Comparison of ENCODE assay signal across 9 mouse cellular contexts in genomic region chr9:44836439-44836838, GRCm38 (mm10). TPM values are rescaled to one million over a fixed set of nuclear protein-coding genes. Genes with fewer than 3 reads are reported as not detected.
A peak's percentile ranks its signal among the peaks of the same experiment; 100 is the strongest.
DNase-seq lines count a peak whose midpoint lies in the region; ATAC-seq and TF ChIP-seq lines count a peak whose summit lies in the region.
"Had no signal": no experiment of that assay in that cellular context is flagged by ENCODE, and none has a peak within 500 bp of the region (broad histone marks: within the 10 kb centered on the region; RNA-seq: fewer than 3 reads in every experiment).

No protein-coding gene starts in this region.

- 42% methylated on average over 7 of the region's 7 CpGs for WGBS in small intestine, adult 2 months

- DNase-seq in A20 (ENCODE audit: low read depth, low spot score) (peak; percentile 81), ES-CJ7 (ENCODE audit: low read depth, low spot score) (peak; percentile 79)
- DNase-seq in cerebellum, adult 11-12 months, result peak; percentile 55
- DNase-seq in gastrocnemius, adult 18-20 months (ENCODE audit: low spot score), result peak; percentile 81
- DNase-seq in layer of hippocampus, adult 18-20 months (ENCODE audit: low spot score in 2 of 2), result peak; percentile 52 to 80
- DNase-seq in lung, postnatal 10 days, result peak; percentile 85

- H3K4me1 ChIP-seq in small intestine, adult 2 months (ENCODE audit: control insufficient read depth, insufficient read depth, insufficient read length, low read length), result no peaks in the 10 kb centered on the region
- H3K4me1 ChIP-seq: limb, embryonic 13.5 days had no signal

- no peaks in the 10 kb centered on the region for H3K27me3 ChIP-seq in small intestine, adult 2 months (ENCODE audit: control insufficient read depth, insufficient read depth, low read length)
- H3K27me3 ChIP-seq: limb, embryonic 13.5 days had no signal

- peaks cover 57% of the 10 kb centered on the region for H3K36me3 ChIP-seq in small intestine, adult 2 months (ENCODE audit: control insufficient read depth, insufficient read depth, low read length)

- TF ChIP-seq CTCF in small intestine, adult 2 months (IDR thresholded peaks at IDR 0.05; ENCODE audit: extremely low read depth, insufficient read length, insufficient replicate concordance, low read depth, low read length), result peak; percentile 72; the same call in 1 of the 2 replicates

- TF ChIP-seq POLR2A in small intestine, adult 2 months (IDR thresholded peaks at IDR 0.05; ENCODE audit: low read depth, low read length), result no peak

- no peak overlapping the region for H3K4me3 ChIP-seq in small intestine, adult 2 months (ENCODE audit: low read depth, low read length)
- H3K4me3 ChIP-seq: limb, embryonic 13.5 days had no signal

- ATAC-seq in activated CD4-positive, CD25-positive, alpha-beta regulatory T cell, adult 4 months, result no peak

- H3K27ac ChIP-seq in small intestine, adult 2 months (ENCODE audit: insufficient read depth, low read depth, low read length), result no peak overlapping the region
- H3K27ac ChIP-seq: limb, embryonic 13.5 days had no signal

RNA-seq across cellular contexts. Expression of gene Ttc36, which starts 33.6 kb away (rescaled TPM):
- total RNA-seq in gastrocnemius, adult 18-20 months (2021), result under 1 TPM in 1 of 2 experiments, not detected in 1; 0.80 TPM
- total RNA-seq in layer of hippocampus, adult 18-20 months (2021), result 1 to 10 TPM in 1 of 2 experiments, not detected in 1; 1.2 TPM
- polyA plus RNA-seq in small intestine, adult 2 months (2012; rRNA removed), result 2.1 and 9.4 TPM in 2 replicates
- polyA plus RNA-seq in activated CD4-positive, CD25-positive, alpha-beta regulatory T cell, adult 4 months (2017; shearing (Covaris generic)), result under 1 TPM in 1 of 2 experiments, not detected in 1; 0.77 TPM
- polyA plus RNA-seq: limb, embryonic 13.5 days had no signal

RNA-seq across cellular contexts. Expression of gene Tmem25, which starts 37.3 kb away (rescaled TPM):
- total RNA-seq in gastrocnemius, adult 18-20 months (2021), result 1 to 10 TPM; 4.2 to 6.5 TPM
- 10 to 100 TPM; 49.4 to 54.9 TPM for total RNA-seq in layer of hippocampus, adult 18-20 months (2021)
- 2.9 and 6.9 TPM in 2 replicates for polyA plus RNA-seq in small intestine, adult 2 months (2012; rRNA removed)
- polyA plus RNA-seq in activated CD4-positive, CD25-positive, alpha-beta regulatory T cell, adult 4 months (2017; shearing (Covaris generic)), result 1 to 10 TPM in 1 of 2 experiments, under 1 TPM in 1; 0.34 to 1.5 TPM

RNA-seq across cellular contexts. Expression of gene Kmt2a, which starts 44.7 kb away (rescaled TPM):
- 10 to 100 TPM; 16.4 to 19.5 TPM for total RNA-seq in gastrocnemius, adult 18-20 months (2021)
- 10 to 100 TPM; 72.0 to 84.2 TPM for total RNA-seq in layer of hippocampus, adult 18-20 months (2021)
- polyA plus RNA-seq in small intestine, adult 2 months (2012; rRNA removed), result 6.8 and 12.2 TPM in 2 replicates
- 10 to 100 TPM; 28.7 to 31.1 TPM for polyA plus RNA-seq in activated CD4-positive, CD25-positive, alpha-beta regulatory T cell, adult 4 months (2017; shearing (Covaris generic))

Comparison
In these comparisons a context has a peak if more than half of its experiments do, and no peak if none do; other contexts are left out.
1. RNA of gene Tmem25, which starts 37.3 kb away (total RNA-seq): 49.4 to 54.9 TPM in layer of hippocampus, adult 18-20 months; 4.2 to 6.5 TPM in gastrocnemius, adult 18-20 months; every median in the first group is over 4 times any median in the second.
2. Peak in every context shown above with its lines, with median percentiles within 50 percentile points of each other: DNase-seq.